Mouse (Mus musculus) kidney, postnatal 10 days (tissue): Measurements from ENCODE around the gene Gm8439.
A peak's percentile ranks its signal among the peaks of the same experiment; 100 is the strongest.
"Not testable (repeated sequence)": the region's sequence is repeated elsewhere in the genome, so short reads cannot be mapped to it uniquely, and the experiment has no call there.

Experiments
- DNase-seq: peaks from one replicate; pipeline ENCODE4 v3.0.0; 2021; ENCODE audit warnings: mixed read lengths

The Gm8439 gene

GRCm38 (mm10) chr4:120588445-120588844, at the start of gene Gm8439:
TSS of gene Gm8439 (plus strand) at chr4:120588745.
- DNase-seq = no peak

- DNase-seq = no peak
These were observed 43.6 kb upstream of the Gm8439 start for GRCm38 (mm10) chr4:120544896-120545295.

- DNase-seq = no peak
These were observed 32.0 kb upstream of the Gm8439 start for GRCm38 (mm10) chr4:120556592-120556991.

- no peak for DNase-seq
These were observed 22.8 kb upstream of the Gm8439 start for GRCm38 (mm10) chr4:120565726-120566125.

- DNase-seq = no peak
These were observed 20.5 kb upstream of the Gm8439 start for GRCm38 (mm10) chr4:120568005-120568404.

GRCm38 (mm10) chr4:120569025-120569424, 19.5 kb upstream of the Gm8439 start:
- DNase-seq = peak; percentile 41

- DNase-seq = peak; percentile 96
These were observed 18.8 kb upstream of the Gm8439 start, which contains the start of gene Ctps for GRCm38 (mm10) chr4:120569486-120570437. TSS of gene Ctps (minus strand) at chr4:120570276.

GRCm38 (mm10) chr4:120570438-120571069, 18.0 kb upstream of the Gm8439 start:
- no peak for DNase-seq

- no peak for DNase-seq
These were observed 17.5 kb upstream of the Gm8439 start for GRCm38 (mm10) chr4:120571070-120571464.

- no peak for DNase-seq
These were observed 16.9 kb upstream of the Gm8439 start for GRCm38 (mm10) chr4:120571691-120572090.

- no peak for DNase-seq
These were observed 7.7 kb upstream of the Gm8439 start for GRCm38 (mm10) chr4:120580894-120581293.

GRCm38 (mm10) chr4:120581711-120582110, 6.8 kb upstream of the Gm8439 start:
- DNase-seq = no peak

- no peak for DNase-seq
These were observed 1.6 kb upstream of the Gm8439 start for GRCm38 (mm10) chr4:120586986-120587385.

GRCm38 (mm10) chr4:120589070-120589469, 525 bp downstream of the Gm8439 start:
- no peak for DNase-seq

GRCm38 (mm10) chr4:120589815-120590422, 1.4 kb downstream of the Gm8439 start:
- DNase-seq = peak; percentile 73

- no peak for DNase-seq
These were observed 2.4 kb downstream of the Gm8439 start for GRCm38 (mm10) chr4:120590973-120591372.

- not testable (repeated sequence) for DNase-seq
These were observed 7.7 kb downstream of the Gm8439 start for GRCm38 (mm10) chr4:120596210-120596609.

- DNase-seq = no peak
These were observed 10.4 kb downstream of the Gm8439 start for GRCm38 (mm10) chr4:120598922-120599321.

- DNase-seq = no peak
These were observed 13.2 kb downstream of the Gm8439 start for GRCm38 (mm10) chr4:120601774-120602173.

GRCm38 (mm10) chr4:120602669-120603068, 14.1 kb downstream of the Gm8439 start:
- no peak for DNase-seq

GRCm38 (mm10) chr4:120606941-120607340, 18.4 kb downstream of the Gm8439 start:
- DNase-seq = no peak

- DNase-seq = no peak
These were observed 22.5 kb downstream of the Gm8439 start for GRCm38 (mm10) chr4:120611005-120611404.

GRCm38 (mm10) chr4:120612304-120613080, 23.9 kb downstream of the Gm8439 start:
- DNase-seq = no peak
